In the genomic region with DNA sequence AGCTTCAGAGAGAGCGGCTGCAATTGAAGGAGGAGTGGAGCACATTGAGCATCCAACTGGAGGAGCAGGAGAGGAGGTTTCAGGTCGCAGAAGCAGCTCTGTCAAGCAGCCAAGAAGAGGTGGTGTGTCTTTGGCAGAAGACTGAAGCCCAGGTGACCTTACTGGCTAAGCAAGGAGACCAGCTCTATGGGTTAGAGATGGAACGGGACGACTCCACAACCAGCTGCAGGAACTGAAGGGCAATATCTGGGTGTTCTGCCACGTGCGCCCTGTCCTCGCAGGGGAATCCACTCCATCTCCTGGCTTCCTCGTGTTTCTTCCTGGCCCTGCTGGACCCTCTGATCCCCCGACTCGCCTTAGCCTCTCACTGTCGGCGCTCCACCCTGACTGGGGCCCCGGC, we compare ENCODE assay signal across 27 mouse cellular contexts. TPM values are rescaled to one million over a fixed set of nuclear protein-coding genes. Genes with fewer than 3 reads are reported as not detected.
DNase-seq lines count a peak whose midpoint lies in the region; ATAC-seq and TF ChIP-seq lines count a peak whose summit lies in the region.
"Had no signal": no experiment of that assay in that cellular context is flagged by ENCODE, and none has a peak within 500 bp of the region (broad histone marks: within the 10 kb centered on the region; RNA-seq: fewer than 3 reads in every experiment).

No protein-coding gene starts in this region.

- H3K36me3 ChIP-seq in liver, postnatal 0 days (replicated peaks; ENCODE audit: insufficient read depth, low read length) = no peaks in the 10 kb centered on the region
- H3K36me3 ChIP-seq in liver, embryonic 12.5 days = no peaks in the 10 kb centered on the region
- H3K36me3 ChIP-seq in limb, embryonic 10.5 days = no peaks in the 10 kb centered on the region
- no peaks in the 10 kb centered on the region for H3K36me3 ChIP-seq in hindbrain, embryonic 11.5 days (ENCODE audit: control insufficient read depth, insufficient read depth, low read length)
- H3K36me3 ChIP-seq: embryonic facial prominence, embryonic 13.5 days; embryonic facial prominence, embryonic 15.5 days; forebrain, embryonic 10.5 days; forebrain, embryonic 12.5 days; G1E had no signal

- H3K9ac ChIP-seq in liver, postnatal 0 days (replicated peaks) = no peak overlapping the region
- H3K9ac ChIP-seq in liver, embryonic 12.5 days = no peak overlapping the region
- H3K9ac ChIP-seq in hindbrain, embryonic 11.5 days (ENCODE audit: low read depth, low read length) = no peak overlapping the region
- H3K9ac ChIP-seq: embryonic facial prominence, embryonic 13.5 days; embryonic facial prominence, embryonic 15.5 days; forebrain, embryonic 12.5 days had no signal

- H3K4me2 ChIP-seq in liver, postnatal 0 days (ENCODE audit: low read depth, low read length) = no peak overlapping the region
- no peak overlapping the region for H3K4me2 ChIP-seq in liver, embryonic 12.5 days
- H3K4me2 ChIP-seq in hindbrain, embryonic 11.5 days (replicated peaks; ENCODE audit: low read depth, low read length) = no peak overlapping the region
- H3K4me2 ChIP-seq: embryonic facial prominence, embryonic 13.5 days; embryonic facial prominence, embryonic 15.5 days; forebrain, embryonic 12.5 days had no signal

- no peaks in the 10 kb centered on the region for H3K9me3 ChIP-seq in liver, postnatal 0 days (ENCODE audit: low read length)
- H3K9me3 ChIP-seq in liver, embryonic 12.5 days (replicated peaks) = no peaks in the 10 kb centered on the region
- no peaks in the 10 kb centered on the region for H3K9me3 ChIP-seq in limb, embryonic 10.5 days (replicated peaks)
- H3K9me3 ChIP-seq in hindbrain, embryonic 11.5 days (ENCODE audit: control insufficient read depth, low read length) = no peaks in the 10 kb centered on the region
- H3K9me3 ChIP-seq: embryonic facial prominence, embryonic 13.5 days; embryonic facial prominence, embryonic 15.5 days; forebrain, embryonic 10.5 days; forebrain, embryonic 12.5 days; G1E had no signal

- WGBS in liver, postnatal 0 days (ENCODE audit: insufficient replicate concordance) = 74% methylated on average over 13 of the region's 13 CpGs
- WGBS in liver, embryonic 12.5 days (ENCODE audit: insufficient replicate concordance) = 73% methylated on average over 13 of the region's 13 CpGs
- WGBS in limb, embryonic 10.5 days = 94% methylated on average over 13 of the region's 13 CpGs
- 96% methylated on average over 13 of the region's 13 CpGs for WGBS in hindbrain, embryonic 11.5 days

- TF ChIP-seq EP300 in liver, postnatal 0 days (IDR thresholded peaks at IDR 0.05; ENCODE audit: low read depth) = no peak

- H3K4me1 ChIP-seq in liver, postnatal 0 days (ENCODE audit: insufficient read depth) = peaks cover 2% of the 10 kb centered on the region; the same call in 1 of the 2 replicates
- H3K4me1 ChIP-seq in liver, embryonic 12.5 days = no peaks in the 10 kb centered on the region
- peaks cover 41% of the 10 kb centered on the region for H3K4me1 ChIP-seq in limb, embryonic 10.5 days
- no peaks in the 10 kb centered on the region for H3K4me1 ChIP-seq in hindbrain, embryonic 11.5 days (replicated peaks; ENCODE audit: control insufficient read depth, insufficient read depth, low read length)
- H3K4me1 ChIP-seq: forebrain, embryonic 12.5 days had no signal

- no peak for DNase-seq in liver, postnatal 0 days
- peak; percentile 94 for DNase-seq in 3T3-L1 (ENCODE audit: low read depth, low spot score)
- peak; percentile 94 for DNase-seq in adipocyte (ENCODE audit: low spot score)
- no peak for DNase-seq in limb, embryonic 10.5 days (ENCODE audit: low spot score)
- DNase-seq in hindbrain, embryonic 11.5 days (ENCODE audit: low spot score) = no peak
- DNase-seq in layer of hippocampus, postnatal 36 days = no peak
- DNase-seq: adrenal gland, adult 8-10 months; adrenal gland, postnatal 14 days; adrenal gland, postnatal 36 days; cerebellum, adult 11 months; cerebellum, adult 18-20 months; cerebellum, adult 9-10 months; cerebellum, postnatal 14 days; cerebellum, postnatal 36 days; embryo, embryonic 11 days had no signal

- no peaks in the 10 kb centered on the region for H3K27me3 ChIP-seq in liver, postnatal 0 days (ENCODE audit: insufficient read depth, low read length)
- no peaks in the 10 kb centered on the region for H3K27me3 ChIP-seq in liver, embryonic 12.5 days (replicated peaks)
- 0 out of 2 replicates have a peak, but pooled peaks cover 6% of the 10 kb centered on the region for H3K27me3 ChIP-seq in limb, embryonic 10.5 days (ENCODE audit: low read depth, poor library complexity, severe bottlenecking)
- no peaks in the 10 kb centered on the region for H3K27me3 ChIP-seq in hindbrain, embryonic 11.5 days (ENCODE audit: control insufficient read depth, insufficient read depth, low read length)
- H3K27me3 ChIP-seq: CH12.LX; embryonic facial prominence, embryonic 13.5 days; embryonic facial prominence, embryonic 15.5 days; forebrain, embryonic 12.5 days had no signal

- peak overlapping the region; percentile 48 for H3K27ac ChIP-seq in liver, postnatal 0 days (ENCODE audit: low read depth)
- no peak overlapping the region for H3K27ac ChIP-seq in liver, embryonic 12.5 days
- H3K27ac ChIP-seq in limb, embryonic 10.5 days = peak overlapping the region; percentile 53
- no peak overlapping the region for H3K27ac ChIP-seq in hindbrain, embryonic 11.5 days (ENCODE audit: low read depth, low read length)
- H3K27ac ChIP-seq: embryonic facial prominence, embryonic 13.5 days; embryonic facial prominence, embryonic 15.5 days; forebrain, embryonic 10.5 days; forebrain, embryonic 12.5 days had no signal

- TF ChIP-seq CTCF in liver, postnatal 0 days (IDR thresholded peaks at IDR 0.05; ENCODE audit: low read depth) = no peak

- no peak for ATAC-seq in liver, postnatal 0 days
- ATAC-seq in liver, embryonic 12.5 days = no peak
- no peak for ATAC-seq in hindbrain, embryonic 11.5 days (ENCODE audit: low FRiP score)
- ATAC-seq: CD4-positive, CD25-positive, alpha-beta regulatory T cell, adult 4 months; forebrain, embryonic 14.5 days; forebrain, embryonic 16.5 days; Patski had no signal

- no peak overlapping the region for H3K4me3 ChIP-seq in liver, postnatal 0 days (ENCODE audit: low read depth, low read length)
- no peak overlapping the region for H3K4me3 ChIP-seq in liver, embryonic 12.5 days
- H3K4me3 ChIP-seq in limb, embryonic 10.5 days = no peak overlapping the region
- no peak overlapping the region for H3K4me3 ChIP-seq in hindbrain, embryonic 11.5 days (ENCODE audit: low read depth, low read length)
- H3K4me3 ChIP-seq: embryonic facial prominence, embryonic 13.5 days; embryonic facial prominence, embryonic 15.5 days; erythroblast, embryonic 14.5 days; forebrain, embryonic 10.5 days; forebrain, embryonic 12.5 days had no signal

RNA-seq across cellular contexts. Expression of a gene that starts 34.4 kb away (rescaled TPM):
- 7.0 and 7.7 TPM in 2 replicates for polyA plus RNA-seq in liver, postnatal 0 days (2015; fragmentation: Nextera tagmentation; extraction: Ambion mirVana)
- polyA plus RNA-seq in liver, embryonic 12.5 days (2016; fragmentation: Nextera tagmentation; extraction: Ambion mirVana) = 29.8 and 30.7 TPM in 2 replicates
- polyA plus RNA-seq in limb, embryonic 10.5 days (2016; fragmentation: Nextera tagmentation; extraction: Ambion mirVana) = 22.5 and 31.5 TPM in 2 replicates
- polyA plus RNA-seq in hindbrain, embryonic 11.5 days (2014; fragmentation: Nextera tagmentation; extraction: Ambion mirVana) = 6.0 and 6.3 TPM in 2 replicates
- 1 to 10 TPM; 9.1 to 9.4 TPM for total RNA-seq in layer of hippocampus, postnatal 36 days (2021)
- polyA plus RNA-seq: erythroblast, embryonic 14.5 days; G1E had no signal

Comparison
In these comparisons a context has a peak if more than half of its experiments do, and no peak if none do; other contexts are left out.
1. H3K27ac ChIP-seq: peak in liver, postnatal 0 days (single experiment) and limb, embryonic 10.5 days (single experiment); none in liver, embryonic 12.5 days (single experiment) and hindbrain, embryonic 11.5 days (single experiment).
2. DNase-seq: peak in 3T3-L1 (single experiment) and adipocyte (single experiment); none in liver, postnatal 0 days (single experiment), limb, embryonic 10.5 days (single experiment), hindbrain, embryonic 11.5 days (single experiment) and layer of hippocampus, postnatal 36 days (0 of 2).